Mouse (Mus musculus) kidney, postnatal 0 days (tissue): ENCODE measurements around the gene Gm20422. TPM values are rescaled to one million over a fixed set of nuclear protein-coding genes. Genes with fewer than 3 reads are reported as not detected.
A peak's percentile ranks its signal among the peaks of the same experiment; 100 is the strongest.

Source experiments
- ATAC-seq: fragments of 200-750 bp; cut with Nextera tagmentation; replicated peaks from 2 replicates; pipeline ENCODE4 v1.8.0; 2017; ENCODE audit warnings: low read depth, moderate number of reproducible peaks, moderate TSS enrichment, moderate library complexity; ENCODE audit not compliant: low FRiP score
- DNase-seq: peaks from one replicate; pipeline ENCODE4 v3.0.0-alpha.2; 2016; ENCODE audit warnings: low spot score
- H3K27ac ChIP-seq: fragments of 300-500 bp; sonication (generic); 2 replicates; pipeline ENCODE4 v1.5.1; 2014; ENCODE audit warnings: mild to moderate bottlenecking
- H3K27me3 ChIP-seq: fragments of 300-500 bp; sonication (generic); 2 replicates; pipeline ENCODE4 v1.6.1; 2014; ENCODE audit warnings: low read length, mixed read lengths; ENCODE audit not compliant: insufficient read depth
- H3K36me3 ChIP-seq: fragments of 300-500 bp; sonication (generic); 2 replicates; pipeline ENCODE4 v1.6.1; 2014; ENCODE audit warnings: low read length, mixed read lengths; ENCODE audit not compliant: insufficient read depth
- H3K4me1 ChIP-seq: fragments of 300-500 bp; sonication (generic); replicated peaks from 2 replicates; pipeline ENCODE4 v1.6.1; 2014; ENCODE audit warnings: antibody characterized with exemption, low read length, mixed read lengths; ENCODE audit not compliant: insufficient read depth
- H3K4me2 ChIP-seq: fragments of 300-500 bp; sonication (generic); 2 replicates; pipeline ENCODE4 v1.6.1; 2014; ENCODE audit warnings: mild to moderate bottlenecking, low read length, moderate library complexity, mixed read lengths
- H3K4me3 ChIP-seq: fragments of 300-500 bp; sonication (generic); replicated peaks from 2 replicates; pipeline ENCODE4 v1.5.1; 2014; ENCODE audit warnings: low read depth, low read length
- H3K9ac ChIP-seq: fragments of 300-500 bp; sonication (generic); 2 replicates; pipeline ENCODE4 v1.6.1; 2014; ENCODE audit warnings: low read depth, low read length
- H3K9me3 ChIP-seq: fragments of 300-500 bp; sonication (generic); replicated peaks from 2 replicates; pipeline ENCODE4 v1.6.1; 2016; ENCODE audit warnings: low read length, inconsistent platforms, mixed read lengths
- CTCF ChIP-seq: IDR thresholded peaks from 2 replicates; pipeline ENCODE4 v1.5.1; 2016; ENCODE audit warnings: antibody characterized with exemption, low read depth, mild to moderate bottlenecking, moderate library complexity
- WGBS: fragments of 180-500 bp; shearing (Covaris S2); extraction: QIAGEN DNeasy Blood & Tissue Kit; methylation state at CpG from one replicate; pipeline ENCODE4 v1.1.7; 2014; 5-methylcytosine and 5-hydroxymethylcytosine counted together
- polyA plus RNA-seq: library from polyadenylated mRNA; unstranded; fragments of >200 nt; fragmentation: Nextera tagmentation; extraction: Ambion mirVana; gene quantifications from 2 replicates; pipeline ENCODE4 v1.2.1, GENCODE M21; 2015

Gene Gm20422
- polyA plus RNA-seq, 1 experiment from 2014 or later: 0.30 TPM

GRCm38 (mm10) chr8:69809820-69810219 lies 35.1 kb upstream of the Gm20422 start:
- ATAC-seq: no peak
- Histone ChIP-seq H3K9ac (no peak overlapping the region), H3K4me3 (no peak overlapping the region), H3K36me3 (peaks cover 19% of the 10 kb centered on the region; the same call in 1 of the 2 replicates), H3K27ac (no peak overlapping the region), H3K4me1 (no peaks in the 10 kb centered on the region), H3K9me3 (no peaks in the 10 kb centered on the region), H3K4me2 (no peak overlapping the region), H3K27me3 (no peaks in the 10 kb centered on the region)
- WGBS: 61% methylated on average over 3 of the region's 3 CpGs
- DNase-seq: no peak
- TF ChIP-seq CTCF: no peak

- ATAC-seq (peak; percentile 10; the same call in 1 of the 2 replicates), DNase-seq (peak; percentile 18)
- TF ChIP-seq CTCF: no peak
Measured at GRCm38 (mm10) chr8:69808864-69809403, 34.2 kb upstream of the Gm20422 start.

GRCm38 (mm10) chr8:69808094-69808863 lies 33.6 kb upstream of the Gm20422 start, which contains the start of gene Gmip:
Gmip (plus strand) TSS chr8:69808679.
- peak; percentile 84 for DNase-seq
- H3K4me2 ChIP-seq: peak within 1 kb of the TSS; percentile 94
- no peaks in the 10 kb centered on the region for H3K27me3 ChIP-seq
- H3K27ac ChIP-seq: no peak within 1 kb of the TSS
- no peak for TF ChIP-seq CTCF
- H3K4me3 ChIP-seq: peak within 1 kb of the TSS; percentile 55
- 5% methylated on average over 28 of the region's 28 CpGs for WGBS
- ATAC-seq: peak; percentile 77
- H3K9ac ChIP-seq: peak within 1 kb of the TSS; percentile 69
- H3K36me3 ChIP-seq: peaks cover 30% of the 10 kb centered on the region
- H3K4me1 ChIP-seq: no peaks in the 10 kb centered on the region
- H3K9me3 ChIP-seq: no peaks in the 10 kb centered on the region

More at GRCm38 (mm10) chr8:69808864-69809403, 34.2 kb upstream of the Gm20422 start:
- Histone ChIP-seq H3K27ac (no peak overlapping the region), H3K9me3 (no peaks in the 10 kb centered on the region), H3K4me3 (peak overlapping the region; percentile 55), H3K4me1 (no peaks in the 10 kb centered on the region), H3K36me3 (peaks cover 24% of the 10 kb centered on the region), H3K9ac (peak overlapping the region; percentile 69), H3K4me2 (peak overlapping the region; percentile 94), H3K27me3 (no peaks in the 10 kb centered on the region)
- under 1% methylated on average over 23 of the region's 23 CpGs for WGBS

- DNase-seq: no peak
- WGBS: 94% methylated on average over 5 of the region's 5 CpGs
- H3K4me1 ChIP-seq: no peaks in the 10 kb centered on the region
- H3K36me3 ChIP-seq: peaks cover 39% of the 10 kb centered on the region
- H3K9ac ChIP-seq: no peak overlapping the region
- no peak for TF ChIP-seq CTCF
- no peak for ATAC-seq
- no peak overlapping the region for H3K4me2 ChIP-seq
- no peaks in the 10 kb centered on the region for H3K27me3 ChIP-seq
- H3K9me3 ChIP-seq: no peaks in the 10 kb centered on the region
- H3K27ac ChIP-seq: no peak overlapping the region
- no peak overlapping the region for H3K4me3 ChIP-seq
Measured at GRCm38 (mm10) chr8:69807236-69807635, 32.5 kb upstream of the Gm20422 start.

- Histone ChIP-seq H3K9me3 (no peaks in the 10 kb centered on the region), H3K9ac (no peak overlapping the region), H3K27me3 (no peaks in the 10 kb centered on the region), H3K4me1 (no peaks in the 10 kb centered on the region), H3K36me3 (peaks cover 48% of the 10 kb centered on the region), H3K27ac (no peak overlapping the region), H3K4me3 (no peak overlapping the region), H3K4me2 (no peak overlapping the region)
- ATAC-seq (no peak), DNase-seq (no peak)
- 89% methylated on average over 9 of the region's 9 CpGs for WGBS
- TF ChIP-seq CTCF: no peak
Measured at GRCm38 (mm10) chr8:69805491-69805890, 30.8 kb upstream of the Gm20422 start.

GRCm38 (mm10) chr8:69805086-69805485 lies 30.4 kb upstream of the Gm20422 start:
- peaks cover 52% of the 10 kb centered on the region for H3K36me3 ChIP-seq
- H3K27ac ChIP-seq: no peak overlapping the region
- H3K27me3 ChIP-seq: no peaks in the 10 kb centered on the region
- 96% methylated on average over 10 of the region's 10 CpGs for whole genome bisulfite sequencing
- no peaks in the 10 kb centered on the region for H3K9me3 ChIP-seq
- H3K4me1 ChIP-seq: no peaks in the 10 kb centered on the region
- no peak for TF ChIP-seq CTCF
- no peak overlapping the region for H3K4me3 ChIP-seq
- H3K9ac ChIP-seq: no peak overlapping the region
- ATAC-seq (no peak), DNase-seq (no peak)
- H3K4me2 ChIP-seq: no peak overlapping the region
